Mouse (Mus musculus) olfactory bulb, adult 2 months (tissue): ENCODE results near the gene Cfap157.

Source experiments
- CTCF ChIP-seq: fragments of 200-500 bp; IDR thresholded peaks from 2 replicates; pipeline ENCODE4 v1.5.1; 2012; ENCODE audit warnings: low read depth, mild to moderate bottlenecking, low read length, moderate library complexity; ENCODE audit not compliant: insufficient read depth
- POLR2A ChIP-seq: fragments of 200-500 bp; IDR thresholded peaks from 2 replicates; pipeline ENCODE4 v1.6.1; 2012; ENCODE audit warnings: mild to moderate bottlenecking, low read depth, low read length, moderate library complexity; ENCODE audit not compliant: insufficient read depth

GRCm38 (mm10) chr2:32750199-32750598, 34.0 kb downstream of the Cfap157 start:
- no peak for TF ChIP-seq CTCF
- no peak for TF ChIP-seq POLR2A
